In the genomic region with DNA sequence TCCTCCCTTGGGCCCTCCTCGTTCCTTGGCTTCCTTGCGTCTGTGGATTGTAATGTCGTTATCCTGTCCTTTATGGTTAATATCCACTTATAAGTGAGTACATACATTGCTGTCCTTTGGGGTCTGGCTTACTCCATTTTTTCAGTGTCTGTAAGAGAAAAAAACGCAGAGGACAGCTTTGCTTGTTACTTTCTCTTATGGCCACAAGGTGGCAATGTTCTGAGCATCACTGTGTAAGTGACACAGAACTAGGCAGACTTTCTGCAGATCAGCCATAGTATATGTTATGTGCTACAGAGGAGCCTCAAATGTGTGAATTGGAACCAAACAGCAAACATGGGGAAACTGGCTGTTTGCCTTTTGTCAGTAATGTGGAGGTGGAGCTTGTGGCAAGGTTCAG, we compare ENCODE assay signal across 8 mouse cellular contexts. TPM values are rescaled to one million over a fixed set of nuclear protein-coding genes. Genes with fewer than 3 reads are reported as not detected.
DNase-seq lines count a peak whose midpoint lies in the region; ATAC-seq and TF ChIP-seq lines count a peak whose summit lies in the region.

No protein-coding gene starts in this region.

- ATAC-seq in kidney, embryonic 15.5 days (replicated peaks; ENCODE audit: low FRiP score), result no peak; the same call in 1 of the 2 replicates
- ATAC-seq in forebrain, postnatal 0 days, result peak; percentile 77
- peak; percentile 76; the same call in 1 of the 2 replicates for ATAC-seq in midbrain, embryonic 11.5 days (ENCODE audit: low FRiP score)

- H3K27ac ChIP-seq in kidney, adult 2 months (ENCODE audit: insufficient read depth, low read depth, low read length), result no peak overlapping the region
- no peak overlapping the region for H3K27ac ChIP-seq in kidney, embryonic 15.5 days
- no peak overlapping the region for H3K27ac ChIP-seq in forebrain, postnatal 0 days (ENCODE audit: low read depth, low read length)
- H3K27ac ChIP-seq in midbrain, embryonic 11.5 days (ENCODE audit: low read depth, low read length), result no peak overlapping the region

- WGBS in kidney, adult 2 months, result 25% methylated on average over 4 of the region's 4 CpGs
- WGBS in kidney, embryonic 15.5 days, result 31% methylated on average over 4 of the region's 4 CpGs
- 41% methylated on average over 4 of the region's 4 CpGs for WGBS in forebrain, postnatal 0 days
- WGBS in midbrain, embryonic 11.5 days, result 38% methylated on average over 4 of the region's 4 CpGs

- H3K9ac ChIP-seq in kidney, embryonic 15.5 days, result no peak overlapping the region
- H3K9ac ChIP-seq in forebrain, postnatal 0 days, result no peak overlapping the region
- no peak overlapping the region for H3K9ac ChIP-seq in midbrain, embryonic 11.5 days (ENCODE audit: low read length)

- no peaks in the 10 kb centered on the region for H3K27me3 ChIP-seq in kidney, adult 2 months (replicated peaks; ENCODE audit: control insufficient read depth, insufficient read depth, low read length)
- H3K27me3 ChIP-seq in kidney, embryonic 15.5 days, result peaks cover 17% of the 10 kb centered on the region
- H3K27me3 ChIP-seq in forebrain, postnatal 0 days (ENCODE audit: insufficient read depth, low read length), result no peaks in the 10 kb centered on the region
- H3K27me3 ChIP-seq in midbrain, embryonic 11.5 days (ENCODE audit: control insufficient read depth, insufficient read depth, low read length), result no peaks in the 10 kb centered on the region

- no peak overlapping the region for H3K4me2 ChIP-seq in kidney, embryonic 15.5 days
- no peak overlapping the region for H3K4me2 ChIP-seq in forebrain, postnatal 0 days (ENCODE audit: low read depth)
- H3K4me2 ChIP-seq in midbrain, embryonic 11.5 days, result no peak overlapping the region

- H3K4me3 ChIP-seq in kidney, adult 2 months (ENCODE audit: insufficient read depth, low read depth, low read length), result no peak overlapping the region
- H3K4me3 ChIP-seq in kidney, embryonic 15.5 days (replicated peaks), result no peak overlapping the region
- no peak overlapping the region for H3K4me3 ChIP-seq in forebrain, postnatal 0 days (ENCODE audit: low read depth, low read length)
- no peak overlapping the region for H3K4me3 ChIP-seq in midbrain, embryonic 11.5 days (ENCODE audit: low read depth, low read length)

- no peaks in the 10 kb centered on the region for H3K36me3 ChIP-seq in kidney, adult 2 months (ENCODE audit: control insufficient read depth, insufficient read depth, low read length)
- H3K36me3 ChIP-seq in kidney, embryonic 15.5 days, result no peaks in the 10 kb centered on the region
- H3K36me3 ChIP-seq in forebrain, postnatal 0 days (ENCODE audit: insufficient read depth), result no peaks in the 10 kb centered on the region
- H3K36me3 ChIP-seq in midbrain, embryonic 11.5 days (ENCODE audit: control insufficient read depth, insufficient read depth, low read length), result no peaks in the 10 kb centered on the region

- H3K9me3 ChIP-seq in kidney, embryonic 15.5 days (replicated peaks), result no peaks in the 10 kb centered on the region
- no peaks in the 10 kb centered on the region for H3K9me3 ChIP-seq in forebrain, postnatal 0 days (ENCODE audit: low read length)
- peaks cover 2% of the 10 kb centered on the region; the same call in 1 of the 2 replicates for H3K9me3 ChIP-seq in midbrain, embryonic 11.5 days (ENCODE audit: control insufficient read depth, low read length)

- TF ChIP-seq POLR2A in kidney, adult 2 months (IDR thresholded peaks at IDR 0.05; ENCODE audit: low read depth, low read length), result no peak

- no peaks in the 10 kb centered on the region for H3K4me1 ChIP-seq in kidney, adult 2 months (ENCODE audit: control insufficient read depth, insufficient read depth, low read length)
- peaks cover 10% of the 10 kb centered on the region; the same call in 1 of the 2 replicates for H3K4me1 ChIP-seq in kidney, embryonic 15.5 days
- H3K4me1 ChIP-seq in forebrain, postnatal 0 days (ENCODE audit: insufficient read depth), result peaks cover 19% of the 10 kb centered on the region
- H3K4me1 ChIP-seq in midbrain, embryonic 11.5 days (ENCODE audit: control insufficient read depth, insufficient read depth, low read length), result no peaks in the 10 kb centered on the region

- TF ChIP-seq CTCF in kidney, adult 2 months (conservative IDR thresholded peaks at IDR 0.05; ENCODE audit: insufficient read depth, insufficient read length, low read depth, low read length), result peak; percentile 11; the same call in 1 of the 2 replicates
- TF ChIP-seq CTCF in forebrain, postnatal 0 days (IDR thresholded peaks at IDR 0.05; ENCODE audit: low read depth), result peak; percentile 85

- DNase-seq in kidney, adult 2 months, result peak; percentile 34
- DNase-seq in MEL-GATA-1-ER (ENCODE audit: extremely low read depth, low read depth), result peak; percentile 16
- DNase-seq in forebrain, postnatal 0 days, result peak; percentile 78
- DNase-seq in midbrain, embryonic 11.5 days (ENCODE audit: low spot score, missing footprints), result peak; percentile 91
- no peak for DNase-seq in ovary, postnatal 10 days (ENCODE audit: low spot score)
- DNase-seq in frontal cortex, postnatal 25 days (ENCODE audit: low spot score in 2 of 2), result no peak
- DNase-seq in layer of hippocampus, postnatal 10 days (ENCODE audit: low spot score in 2 of 2), result no peak

RNA-seq across cellular contexts. Expression of gene Dchs2, which starts 17.6 kb away (rescaled TPM):
- polyA plus RNA-seq in kidney, adult 2 months (2012; rRNA removed), result 0.03 TPM in 2 replicates
- 0.12 and 0.21 TPM in 2 replicates for polyA plus RNA-seq in kidney, embryonic 15.5 days (2015; fragmentation: Nextera tagmentation; extraction: Ambion mirVana)
- 5.8 and 8.5 TPM in 2 replicates for total RNA-seq in forebrain, postnatal 0 days (2014; rRNA removed)
- polyA plus RNA-seq in forebrain, postnatal 0 days (2015; fragmentation: Nextera tagmentation; extraction: Ambion mirVana), result 0.29 and 0.48 TPM in 2 replicates
- 0.19 and 0.46 TPM in 2 replicates for polyA plus RNA-seq in midbrain, embryonic 11.5 days (2014; fragmentation: Nextera tagmentation; extraction: Ambion mirVana)
- total RNA-seq in layer of hippocampus, postnatal 10 days (2021), result 1 to 10 TPM; 4.5 to 5.2 TPM

RNA-seq across cellular contexts. Expression of gene Plrg1, which starts 54.8 kb away (rescaled TPM):
- 33.1 and 33.3 TPM in 2 replicates for polyA plus RNA-seq in kidney, adult 2 months (2012; rRNA removed)
- 99.6 and 104 TPM in 2 replicates for polyA plus RNA-seq in kidney, embryonic 15.5 days (2015; fragmentation: Nextera tagmentation; extraction: Ambion mirVana)
- 90.8 and 94.0 TPM in 2 replicates for total RNA-seq in forebrain, postnatal 0 days (2014; rRNA removed)
- 85.6 and 95.0 TPM in 2 replicates for polyA plus RNA-seq in forebrain, postnatal 0 days (2015; fragmentation: Nextera tagmentation; extraction: Ambion mirVana)
- 142 and 144 TPM in 2 replicates for polyA plus RNA-seq in midbrain, embryonic 11.5 days (2014; fragmentation: Nextera tagmentation; extraction: Ambion mirVana)
- 10 to 100 TPM; 45.9 to 46.2 TPM for total RNA-seq in layer of hippocampus, postnatal 10 days (2021)

Comparison
In these comparisons a context has a peak if more than half of its experiments do, and no peak if none do; other contexts are left out.
1. DNase-seq: peak in kidney, adult 2 months (single experiment), MEL-GATA-1-ER (single experiment), forebrain, postnatal 0 days (single experiment) and midbrain, embryonic 11.5 days (single experiment); none in ovary, postnatal 10 days (single experiment), frontal cortex, postnatal 25 days (0 of 2) and layer of hippocampus, postnatal 10 days (0 of 2).